In the genomic region with DNA sequence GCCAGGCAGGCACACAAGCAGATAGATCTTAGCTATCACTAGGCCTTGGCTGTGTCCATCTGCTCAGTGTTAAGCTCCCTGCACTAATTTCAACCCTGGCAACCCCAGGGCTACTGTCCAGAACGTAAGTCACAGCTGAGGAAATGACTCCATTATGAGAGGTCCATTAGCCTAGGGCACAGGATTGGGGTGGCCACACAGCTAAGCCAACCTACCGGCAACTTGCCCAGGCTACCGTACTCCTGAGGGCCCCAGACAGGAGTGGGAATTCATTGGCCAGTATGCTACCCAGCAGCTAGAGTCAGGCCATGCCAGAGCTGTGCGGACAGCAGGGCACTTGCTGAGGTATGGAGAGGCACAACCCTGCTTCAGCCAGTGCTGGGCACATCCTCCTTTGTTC, we compare ENCODE assay signal across 1 mouse cellular context.
TF ChIP-seq lines count a peak whose summit lies in the region.

No protein-coding gene starts in this region.

TF ChIP-seq in myocyte, 11 proteins besides CTCF, POLR2A, EP300 and RAD21:
- TF ChIP-seq MYOG (IDR thresholded peaks at IDR 0.05; ENCODE audit: control insufficient read depth in 1 of 3, insufficient read depth in 1 of 3, insufficient read length in 2 of 3, low read depth in 2 of 3) (no peak), TCF3 (IDR thresholded peaks at IDR 0.05; ENCODE audit: insufficient read length, low read depth) (no peak), SRF (IDR thresholded peaks at IDR 0.05; ENCODE audit: control insufficient read depth, insufficient read length, low read depth) (no peak), TCF12 (IDR thresholded peaks at IDR 0.05; ENCODE audit: insufficient read depth, poor library complexity, severe bottlenecking) (no peak), E2F4 (IDR thresholded peaks at IDR 0.05; ENCODE audit: insufficient read depth) (no peak), REST (IDR thresholded peaks at IDR 0.05; ENCODE audit: insufficient read depth, insufficient read length) (no peak), MYOD1 (IDR thresholded peaks at IDR 0.05; ENCODE audit: control insufficient read depth in 1 of 3, insufficient read length in 2 of 3, low read depth in 2 of 3) (no peak), CEBPB (IDR thresholded peaks at IDR 0.05; ENCODE audit: insufficient read depth, poor library complexity, severe bottlenecking) (no peak), MAX (IDR thresholded peaks at IDR 0.05; ENCODE audit: low read depth) (no peak), USF1 (IDR thresholded peaks at IDR 0.05; ENCODE audit: low read depth) (no peak), POLR2AphosphoS2 (IDR thresholded peaks at IDR 0.05; ENCODE audit: insufficient read length, low read depth) (no peak)
